In genomic region chrX:7416178-7416871, GRCm38 (mm10) we compare ENCODE assay signal across 8 mouse cellular contexts. TPM values are rescaled to one million over a fixed set of nuclear protein-coding genes. Genes with fewer than 3 reads are reported as not detected.
A peak's percentile ranks its signal among the peaks of the same experiment; 100 is the strongest.
DNase-seq lines count a peak whose midpoint lies in the region; ATAC-seq lines count a peak whose summit lies in the region.

No protein-coding gene starts in this region.

- H3K9ac ChIP-seq in neural tube, embryonic 14.5 days (replicated peaks; ENCODE audit: low read depth, low read length): no peak overlapping the region

- no peak overlapping the region for H3K4me3 ChIP-seq in neural tube, embryonic 14.5 days (ENCODE audit: low read depth, low read length)

- H3K9me3 ChIP-seq in neural tube, embryonic 14.5 days (ENCODE audit: control insufficient read depth, low read length): no peaks in the 10 kb centered on the region

- H3K27me3 ChIP-seq in neural tube, embryonic 14.5 days (ENCODE audit: control insufficient read depth, insufficient read depth, low read length): no peaks in the 10 kb centered on the region

- no peaks in the 10 kb centered on the region for H3K36me3 ChIP-seq in neural tube, embryonic 14.5 days (ENCODE audit: control insufficient read depth, insufficient read depth, low read length)

- H3K4me1 ChIP-seq in neural tube, embryonic 14.5 days (ENCODE audit: control insufficient read depth, insufficient read depth, low read length): no peaks in the 10 kb centered on the region

- intact Hi-C loops in left cerebral cortex, postnatal 25 days (cut with DNase I): no loop called here

- no peak overlapping the region for H3K4me2 ChIP-seq in neural tube, embryonic 14.5 days (ENCODE audit: low read depth, low read length)

- WGBS in neural tube, embryonic 14.5 days: 34% methylated on average over 12 of the region's 12 CpGs

- ATAC-seq in neural tube, embryonic 14.5 days (ENCODE audit: low read depth): peak; percentile 73
- ATAC-seq in activated CD4-positive, CD25-positive, alpha-beta regulatory T cell, adult 4 months: no peak

- DNase-seq in adrenal gland, adult 8-10 months: peak; percentile 28
- DNase-seq in adrenal gland, postnatal 4 days (ENCODE audit: low spot score in 2 of 2): no peak
- DNase-seq in frontal cortex, adult 2 months (ENCODE audit: extremely low spot score in 1 of 2, low spot score in 1 of 2): peak; percentile 70 to 79
- peak; percentile 59 for DNase-seq in heart, postnatal 4 days
- peak; percentile 73 to 91 for DNase-seq in left cerebral cortex, postnatal 25 days (ENCODE audit: low spot score in 2 of 2)
- DNase-seq in spleen, adult 18-20 months: no peak

- H3K27ac ChIP-seq in neural tube, embryonic 14.5 days (ENCODE audit: low read depth, low read length): no peak overlapping the region

RNA-seq across cellular contexts. Expression of gene Usp27x, which starts 40.7 kb away (rescaled TPM):
- total RNA-seq in adrenal gland, adult 8-10 months (2022): 10 to 100 TPM; 27.7 to 36.7 (median 32.1) TPM
- 10 to 100 TPM; 29.4 to 30.6 TPM for total RNA-seq in adrenal gland, postnatal 4 days (2021)
- polyA plus RNA-seq in frontal cortex, adult 2 months (2012; rRNA removed): 5.3 and 5.9 TPM in 2 replicates
- 1 to 10 TPM; 1.5 TPM for total RNA-seq in heart, postnatal 4 days (2021)
- total RNA-seq in left cerebral cortex, postnatal 25 days (2021): 10 to 100 TPM; 14.1 to 15.4 TPM
- 0.91 and 1.3 TPM in 2 replicates for polyA plus RNA-seq in neural tube, embryonic 14.5 days (2014; fragmentation: Nextera tagmentation; extraction: Ambion mirVana)
- under 1 TPM; 0.18 to 0.25 TPM for polyA plus RNA-seq in activated CD4-positive, CD25-positive, alpha-beta regulatory T cell, adult 4 months (2017; shearing (Covaris generic))

Comparison
In these comparisons a context has a peak if more than half of its experiments do, and no peak if none do; other contexts are left out.
1. DNase-seq: peak in adrenal gland, adult 8-10 months (single experiment), frontal cortex, adult 2 months (2 of 2), heart, postnatal 4 days (single experiment) and left cerebral cortex, postnatal 25 days (2 of 2); none in adrenal gland, postnatal 4 days (0 of 2) and spleen, adult 18-20 months (0 of 2).
2. RNA of gene Usp27x, which starts 40.7 kb away (total RNA-seq): 27.7 to 36.7 TPM in adrenal gland, adult 8-10 months, 29.4 to 30.6 TPM in adrenal gland, postnatal 4 days and 14.1 to 15.4 TPM in left cerebral cortex, postnatal 25 days; 1.5 TPM in heart, postnatal 4 days; every median in the first group is over 4 times any median in the second.